ENCODE assay signal across 14 mouse cellular contexts in genomic region chr2:102094281-102094680, GRCm38 (mm10).
DNase-seq lines count a peak whose midpoint lies in the region; ATAC-seq and TF ChIP-seq lines count a peak whose summit lies in the region.
"Had no signal": no experiment of that assay in that cellular context is flagged by ENCODE, and none has a peak within 500 bp of the region (broad histone marks: within the 10 kb centered on the region; RNA-seq: fewer than 3 reads in every experiment).

No protein-coding gene starts in this region.

- WGBS in kidney, adult 2 months: 51% methylated on average over 3 of the region's 3 CpGs
- WGBS in embryonic facial prominence, embryonic 10.5 days: 37% methylated on average over 3 of the region's 3 CpGs
- 56% methylated on average over 3 of the region's 3 CpGs for WGBS in forebrain, embryonic 13.5 days
- 43% methylated on average over 3 of the region's 3 CpGs for WGBS in limb, embryonic 13.5 days

- TF ChIP-seq POLR2A in kidney, adult 2 months (IDR thresholded peaks at IDR 0.05; ENCODE audit: low read depth, low read length): no peak

- 0 out of 2 replicates have a peak, but pooled peaks have one; percentile 4 for ATAC-seq in forebrain, embryonic 13.5 days
- no peak for ATAC-seq in limb, embryonic 13.5 days (ENCODE audit: low FRiP score, low read depth)

- no peaks in the 10 kb centered on the region for H3K36me3 ChIP-seq in kidney, adult 2 months (ENCODE audit: control insufficient read depth, insufficient read depth, low read length)
- peaks cover 36% of the 10 kb centered on the region for H3K36me3 ChIP-seq in embryonic facial prominence, embryonic 10.5 days (replicated peaks)
- H3K36me3 ChIP-seq in forebrain, embryonic 13.5 days (ENCODE audit: poor library complexity, severe bottlenecking): no peaks in the 10 kb centered on the region
- peaks cover 12% of the 10 kb centered on the region for H3K36me3 ChIP-seq in limb, embryonic 13.5 days
- H3K36me3 ChIP-seq: G1E had no signal

- no peaks in the 10 kb centered on the region for H3K9me3 ChIP-seq in embryonic facial prominence, embryonic 10.5 days
- no peaks in the 10 kb centered on the region for H3K9me3 ChIP-seq in forebrain, embryonic 13.5 days (replicated peaks)
- H3K9me3 ChIP-seq in limb, embryonic 13.5 days: no peaks in the 10 kb centered on the region
- H3K9me3 ChIP-seq: G1E; liver, embryonic 15.5 days had no signal

- DNase-seq in kidney, adult 2 months: peak; percentile 18
- DNase-seq in kidney, postnatal 25 days: no peak
- peak; percentile 25 for DNase-seq in embryonic facial prominence, embryonic 10.5 days (ENCODE audit: low spot score)
- no peak for DNase-seq in heart, postnatal 14 days
- no peak for DNase-seq in right cerebral cortex, postnatal 4 days
- DNase-seq: adrenal gland, postnatal 36 days; heart, adult 11 months; kidney, adult 11 months; right cerebral cortex, postnatal 25 days; thymus, adult 2 months had no signal

- TF ChIP-seq CTCF in kidney, adult 2 months (conservative IDR thresholded peaks at IDR 0.05; ENCODE audit: insufficient read depth, insufficient read length, low read depth, low read length): no peak

- no peak overlapping the region for H3K27ac ChIP-seq in kidney, adult 2 months (ENCODE audit: insufficient read depth, low read depth, low read length)
- H3K27ac ChIP-seq in embryonic facial prominence, embryonic 10.5 days (replicated peaks): no peak overlapping the region; the same call in 1 of the 2 replicates
- peak overlapping the region; percentile 65 for H3K27ac ChIP-seq in forebrain, embryonic 13.5 days
- H3K27ac ChIP-seq in limb, embryonic 13.5 days: peak overlapping the region; percentile 52
- H3K27ac ChIP-seq: liver, embryonic 15.5 days had no signal

- no peaks in the 10 kb centered on the region for H3K27me3 ChIP-seq in kidney, adult 2 months (replicated peaks; ENCODE audit: control insufficient read depth, insufficient read depth, low read length)
- H3K27me3 ChIP-seq in embryonic facial prominence, embryonic 10.5 days (replicated peaks; ENCODE audit: low read depth, poor library complexity, severe bottlenecking): no peaks in the 10 kb centered on the region
- no peaks in the 10 kb centered on the region for H3K27me3 ChIP-seq in forebrain, embryonic 13.5 days
- no peaks in the 10 kb centered on the region for H3K27me3 ChIP-seq in limb, embryonic 13.5 days
- H3K27me3 ChIP-seq: liver, embryonic 15.5 days had no signal

- H3K4me1 ChIP-seq in kidney, adult 2 months (ENCODE audit: control insufficient read depth, insufficient read depth, low read length): peaks cover 4% of the 10 kb centered on the region; the same call in 1 of the 2 replicates
- H3K4me1 ChIP-seq in embryonic facial prominence, embryonic 10.5 days: peaks cover 18% of the 10 kb centered on the region
- peaks cover 48% of the 10 kb centered on the region for H3K4me1 ChIP-seq in forebrain, embryonic 13.5 days
- H3K4me1 ChIP-seq in limb, embryonic 13.5 days: peaks cover 38% of the 10 kb centered on the region

- 0 out of 2 replicates have a peak overlapping the region, but pooled peaks have one; percentile 3 for H3K4me2 ChIP-seq in forebrain, embryonic 13.5 days
- H3K4me2 ChIP-seq in limb, embryonic 13.5 days (replicated peaks): no peak overlapping the region
- H3K4me2 ChIP-seq: liver, embryonic 15.5 days had no signal

- H3K4me3 ChIP-seq in kidney, adult 2 months (ENCODE audit: insufficient read depth, low read depth, low read length): no peak overlapping the region
- H3K4me3 ChIP-seq in embryonic facial prominence, embryonic 10.5 days: no peak overlapping the region
- no peak overlapping the region for H3K4me3 ChIP-seq in forebrain, embryonic 13.5 days
- H3K4me3 ChIP-seq in limb, embryonic 13.5 days: no peak overlapping the region
- H3K4me3 ChIP-seq: liver, embryonic 15.5 days had no signal

- intact Hi-C loops in heart, postnatal 14 days (cut with DNase I): loop anchor here (5.0 kb wide), 3 partner anchors 93 to 308 kb away; partner anchors contain the start of gene Ldlrad3

- H3K9ac ChIP-seq in forebrain, embryonic 13.5 days: no peak overlapping the region
- H3K9ac ChIP-seq in limb, embryonic 13.5 days: no peak overlapping the region
- H3K9ac ChIP-seq: liver, embryonic 15.5 days had no signal

Comparison
In these comparisons a context has a peak if more than half of its experiments do, and no peak if none do; other contexts are left out.
1. DNase-seq: peak in kidney, adult 2 months (single experiment) and embryonic facial prominence, embryonic 10.5 days (single experiment); none in kidney, postnatal 25 days (0 of 2), heart, postnatal 14 days (0 of 2) and right cerebral cortex, postnatal 4 days (single experiment).
2. H3K27ac ChIP-seq: peak in forebrain, embryonic 13.5 days (single experiment) and limb, embryonic 13.5 days (single experiment); none in kidney, adult 2 months (single experiment) and embryonic facial prominence, embryonic 10.5 days (single experiment).